Mouse (Mus musculus) B cell, adult 67 days (primary cell): ENCODE data around the gene Gm6351. TPM values are rescaled to one million over a fixed set of nuclear protein-coding genes. Genes with fewer than 3 reads are reported as not detected.

Experiments
- total RNA-seq, 2 experiments: library from RNA; stranded (reverse); gene quantifications; 4 replicates each; pipeline ENCODE4 v1.2.4; 2023

Gene Gm6351
- total RNA-seq, result not detected

DNA sequence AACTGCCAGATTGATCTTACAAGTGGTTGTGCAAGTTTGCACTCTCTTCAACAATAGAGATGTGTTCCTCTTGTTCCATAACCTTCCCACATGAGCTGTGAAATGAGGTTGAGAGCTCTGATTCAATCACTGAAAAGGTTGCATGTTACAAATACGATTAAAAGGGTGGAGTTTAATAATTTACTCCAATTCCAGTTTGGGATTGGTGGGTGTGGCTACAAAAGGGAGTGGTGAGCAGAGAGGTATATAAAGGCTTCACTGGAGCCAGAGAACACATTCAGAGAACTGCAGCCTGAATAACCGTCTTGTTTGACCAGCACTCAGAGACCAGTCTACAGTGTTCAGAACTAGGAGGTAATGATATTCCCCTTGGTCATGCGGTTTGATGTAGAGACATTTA lies at the start of gene Gm6351:
TSS of gene Gm6351 (plus strand) at position 301 of the 400 bp plus-strand sequence.

DNA sequence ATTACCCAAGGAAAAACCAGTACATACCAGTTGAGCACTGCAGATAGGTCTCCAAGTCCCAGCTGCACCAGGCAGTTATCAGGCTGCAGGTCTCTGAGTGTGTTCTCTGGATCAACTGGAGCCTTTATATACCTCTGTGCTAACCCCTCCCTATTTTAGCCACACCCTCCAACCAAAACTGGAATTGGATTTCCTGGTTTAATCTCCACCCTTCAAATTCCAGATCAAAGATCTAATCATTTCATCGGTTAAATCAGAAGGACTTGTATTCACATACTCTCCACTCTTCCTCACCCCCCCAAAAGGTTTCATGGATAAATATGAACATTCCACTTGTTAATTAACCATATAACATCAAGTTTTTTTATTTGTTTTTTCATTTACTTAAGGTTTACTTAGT lies 5.7 kb upstream of the Gm6351 start, which contains the start of gene BC061212:
TSS of gene BC061212 (minus strand) at position 101 of the 400 bp plus-strand sequence.

Other genes with a start within 250 kb of the Gm6351 start
- gene Gm7792, start 232.6 kb upstream of the Gm6351 start, total RNA-seq, result not detected
- gene Gm16429, start 147.3 kb upstream of the Gm6351 start, total RNA-seq, result not detected
- not detected for gene BC061212, start 5.8 kb upstream of the Gm6351 start, total RNA-seq
- not detected for gene Gm3106, start 141.6 kb downstream of the Gm6351 start, total RNA-seq
- gene A430089I19Rik, start 230.4 kb downstream of the Gm6351 start, total RNA-seq, result not detected
- gene Gm6502, start 238.1 kb downstream of the Gm6351 start, total RNA-seq, result not detected